Mouse (Mus musculus): Measurements from ENCODE around the gene Twf2. TPM values are rescaled to one million over a fixed set of nuclear protein-coding genes. Genes with fewer than 3 reads are reported as not detected.

The Twf2 gene
- polyA plus RNA-seq, 1 experiment = 12.1 TPM

DNA sequence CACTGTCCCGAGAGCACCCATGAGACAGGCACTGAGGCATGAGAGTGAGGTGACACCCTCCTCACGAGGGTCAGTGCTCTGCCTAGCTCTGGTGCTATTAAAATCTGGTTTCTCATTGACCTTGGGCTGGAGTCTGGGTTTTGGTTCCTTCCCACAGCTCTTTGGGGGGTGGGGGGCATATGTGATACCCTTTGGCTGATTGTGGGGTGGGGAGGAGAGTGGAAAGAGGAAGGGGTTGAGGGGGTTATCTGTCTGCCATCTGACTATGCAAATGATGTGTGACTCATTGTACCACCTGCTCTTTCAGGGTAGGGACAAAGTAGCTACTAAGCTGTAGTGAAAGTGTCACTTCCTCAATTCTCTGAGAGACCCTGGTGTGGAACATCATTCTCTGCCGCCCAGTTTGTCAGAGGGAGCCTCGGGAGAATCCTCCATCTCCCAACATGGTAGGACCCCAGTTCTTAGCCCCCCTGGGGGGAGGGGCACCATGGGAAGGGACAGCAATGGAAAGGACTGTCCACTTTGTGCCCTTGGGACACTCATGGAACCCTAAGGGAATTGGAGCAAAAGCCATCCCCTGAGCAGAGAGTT, 19.4 kb downstream of the Twf2 start, which contains the start of gene Tlr9:
Gene Tlr9 (plus strand): TSS at position 338 of the 591 bp plus-strand sequence.
- TF ChIP-seq POLR2A (IDR thresholded peaks at IDR 0.05; ENCODE audit: control insufficient read depth, low read depth, low read length) (no peak), CTCF (IDR thresholded peaks at IDR 0.05; ENCODE audit: control insufficient read depth, insufficient read depth, insufficient replicate concordance, low read depth, low read length) (no peak)
- no peaks in the 10 kb centered on the region for H3K36me3 ChIP-seq (ENCODE audit: control insufficient read depth, insufficient read depth, low read length)
- no peaks in the 10 kb centered on the region for H3K27me3 ChIP-seq (ENCODE audit: control insufficient read depth, insufficient read depth, low read length)
- peaks cover 7% of the 10 kb centered on the region for H3K4me1 ChIP-seq (ENCODE audit: control insufficient read depth, insufficient read depth, low read length)
- H3K4me3 ChIP-seq (ENCODE audit: control insufficient read depth, low read depth, low read length) = no peak within 1 kb of the TSS
- H3K27ac ChIP-seq (ENCODE audit: control insufficient read depth, insufficient read depth, low read depth, low read length) = no peak within 1 kb of the TSS; the same call in 1 of the 2 replicates

DNA sequence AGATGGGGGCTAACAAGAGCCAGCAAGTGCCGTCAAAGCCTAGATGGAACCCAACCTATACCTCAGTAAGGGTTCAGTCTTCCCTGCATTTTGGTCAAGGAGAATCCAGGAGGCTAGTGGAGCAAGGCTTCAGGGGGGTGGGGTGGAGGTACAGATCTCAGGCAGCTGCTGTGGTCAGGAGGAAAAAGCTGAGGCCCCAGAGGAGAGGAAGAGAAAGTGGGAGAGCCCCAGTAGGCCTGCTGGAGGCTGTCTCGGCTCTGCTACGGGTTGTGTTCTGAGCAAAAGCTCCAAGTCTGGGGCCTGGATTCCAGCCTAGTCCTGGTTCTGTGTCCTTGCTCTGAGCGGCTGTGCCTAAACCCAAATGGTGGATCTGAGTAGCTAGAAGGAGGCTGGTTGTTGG, 20.1 kb downstream of the Twf2 start:
- peaks cover 7% of the 10 kb centered on the region for H3K4me1 ChIP-seq (ENCODE audit: control insufficient read depth, insufficient read depth, low read length)
- TF ChIP-seq CTCF (IDR thresholded peaks at IDR 0.05; ENCODE audit: control insufficient read depth, insufficient read depth, insufficient replicate concordance, low read depth, low read length) (no peak), POLR2A (IDR thresholded peaks at IDR 0.05; ENCODE audit: control insufficient read depth, low read depth, low read length) (no peak)
- no peaks in the 10 kb centered on the region for H3K27me3 ChIP-seq (ENCODE audit: control insufficient read depth, insufficient read depth, low read length)
- H3K36me3 ChIP-seq (ENCODE audit: control insufficient read depth, insufficient read depth, low read length) = no peaks in the 10 kb centered on the region
- no peak overlapping the region for H3K4me3 ChIP-seq (ENCODE audit: control insufficient read depth, low read depth, low read length)
- no peak overlapping the region; the same call in 1 of the 2 replicates for H3K27ac ChIP-seq (ENCODE audit: control insufficient read depth, insufficient read depth, low read depth, low read length)

DNA sequence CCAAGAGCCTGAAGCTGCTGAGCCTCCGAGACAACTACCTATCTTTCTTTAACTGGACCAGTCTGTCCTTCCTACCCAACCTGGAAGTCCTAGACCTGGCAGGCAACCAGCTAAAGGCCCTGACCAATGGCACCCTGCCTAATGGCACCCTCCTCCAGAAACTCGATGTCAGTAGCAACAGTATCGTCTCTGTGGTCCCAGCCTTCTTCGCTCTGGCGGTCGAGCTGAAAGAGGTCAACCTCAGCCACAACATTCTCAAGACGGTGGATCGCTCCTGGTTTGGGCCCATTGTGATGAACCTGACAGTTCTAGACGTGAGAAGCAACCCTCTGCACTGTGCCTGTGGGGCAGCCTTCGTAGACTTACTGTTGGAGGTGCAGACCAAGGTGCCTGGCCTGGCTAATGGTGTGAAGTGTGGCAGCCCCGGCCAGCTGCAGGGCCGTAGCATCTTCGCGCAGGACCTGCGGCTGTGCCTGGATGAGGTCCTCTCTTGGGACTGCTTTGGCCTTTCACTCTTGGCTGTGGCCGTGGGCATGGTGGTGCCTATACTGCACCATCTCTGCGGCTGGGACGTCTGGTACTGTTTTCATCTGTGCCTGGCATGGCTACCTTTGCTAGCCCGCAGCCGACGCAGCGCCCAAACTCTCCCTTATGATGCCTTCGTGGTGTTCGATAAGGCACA, 22.7 kb downstream of the Twf2 start:
- H3K4me1 ChIP-seq (ENCODE audit: control insufficient read depth, insufficient read depth, low read length) = peaks cover 7% of the 10 kb centered on the region
- no peak for TF ChIP-seq POLR2A (IDR thresholded peaks at IDR 0.05; ENCODE audit: control insufficient read depth, low read depth, low read length)
- H3K27ac ChIP-seq (ENCODE audit: control insufficient read depth, insufficient read depth, low read depth, low read length) = no peak overlapping the region
- H3K4me3 ChIP-seq (ENCODE audit: control insufficient read depth, low read depth, low read length) = peak overlapping the region; percentile 41
- no peaks in the 10 kb centered on the region for H3K36me3 ChIP-seq (ENCODE audit: control insufficient read depth, insufficient read depth, low read length)
- no peaks in the 10 kb centered on the region for H3K27me3 ChIP-seq (ENCODE audit: control insufficient read depth, insufficient read depth, low read length)

DNA sequence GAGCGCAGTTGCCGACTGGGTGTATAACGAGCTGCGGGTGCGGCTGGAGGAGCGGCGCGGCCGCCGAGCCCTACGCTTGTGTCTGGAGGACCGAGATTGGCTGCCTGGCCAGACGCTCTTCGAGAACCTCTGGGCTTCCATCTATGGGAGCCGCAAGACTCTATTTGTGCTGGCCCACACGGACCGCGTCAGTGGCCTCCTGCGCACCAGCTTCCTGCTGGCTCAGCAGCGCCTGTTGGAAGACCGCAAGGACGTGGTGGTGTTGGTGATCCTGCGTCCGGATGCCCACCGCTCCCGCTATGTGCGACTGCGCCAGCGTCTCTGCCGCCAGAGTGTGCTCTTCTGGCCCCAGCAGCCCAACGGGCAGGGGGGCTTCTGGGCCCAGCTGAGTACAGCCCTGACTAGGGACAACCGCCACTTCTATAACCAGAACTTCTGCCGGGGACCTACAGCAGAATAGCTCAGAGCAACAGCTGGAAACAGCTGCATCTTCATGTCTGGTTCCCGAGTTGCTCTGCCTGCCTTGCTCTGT, 23.3 kb downstream of the Twf2 start:
- Histone ChIP-seq H3K36me3 (ENCODE audit: control insufficient read depth, insufficient read depth, low read length) (no peaks in the 10 kb centered on the region), H3K4me1 (ENCODE audit: control insufficient read depth, insufficient read depth, low read length) (peaks cover 7% of the 10 kb centered on the region), H3K27ac (ENCODE audit: control insufficient read depth, insufficient read depth, low read depth, low read length) (no peak overlapping the region), H3K27me3 (ENCODE audit: control insufficient read depth, insufficient read depth, low read length) (no peaks in the 10 kb centered on the region), H3K4me3 (ENCODE audit: control insufficient read depth, low read depth, low read length) (peak overlapping the region; percentile 41)
- TF ChIP-seq POLR2A (IDR thresholded peaks at IDR 0.05; ENCODE audit: control insufficient read depth, low read depth, low read length) (no peak), CTCF (IDR thresholded peaks at IDR 0.05; ENCODE audit: control insufficient read depth, insufficient read depth, insufficient replicate concordance, low read depth, low read length) (no peak)

DNA sequence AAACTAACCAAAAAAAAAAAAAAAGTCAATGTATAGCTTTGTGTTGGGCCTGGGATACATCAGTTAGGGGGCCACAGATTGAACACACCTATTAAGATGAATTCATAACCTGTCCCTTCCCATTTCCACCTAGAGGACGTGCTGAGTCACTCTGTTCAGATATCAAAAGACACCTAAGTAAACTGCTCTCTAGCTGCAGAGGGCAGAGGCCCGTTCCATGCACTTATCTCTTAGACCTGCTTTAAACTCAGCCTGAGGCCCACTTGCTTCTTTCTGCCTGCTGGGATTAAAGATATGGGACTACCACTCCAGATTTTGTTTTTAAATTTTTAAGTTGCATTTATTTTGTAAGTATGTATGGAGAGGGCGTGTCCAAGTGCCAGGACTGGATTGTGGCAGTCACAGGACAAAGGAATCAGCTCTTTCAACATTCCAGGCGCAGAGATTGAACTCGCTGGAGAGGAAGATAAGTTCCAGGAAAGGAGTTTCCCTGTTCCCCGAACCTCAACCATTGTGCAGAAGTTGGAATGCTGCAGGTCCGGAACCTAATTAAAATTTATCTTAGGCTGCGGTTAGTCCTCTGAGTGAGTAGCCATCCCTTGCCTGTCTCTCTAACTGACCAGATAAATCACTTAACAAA, 25.0 kb downstream of the Twf2 start:
- TF ChIP-seq CTCF (IDR thresholded peaks at IDR 0.05; ENCODE audit: control insufficient read depth, insufficient read depth, insufficient replicate concordance, low read depth, low read length) = no peak
- TF ChIP-seq POLR2A (IDR thresholded peaks at IDR 0.05; ENCODE audit: control insufficient read depth, low read depth, low read length) = no peak
- Histone ChIP-seq H3K27ac (ENCODE audit: control insufficient read depth, insufficient read depth, low read depth, low read length) (peak overlapping the region; percentile 23), H3K4me3 (ENCODE audit: control insufficient read depth, low read depth, low read length) (no peak overlapping the region), H3K36me3 (ENCODE audit: control insufficient read depth, insufficient read depth, low read length) (no peaks in the 10 kb centered on the region), H3K4me1 (ENCODE audit: control insufficient read depth, insufficient read depth, low read length) (peaks cover 7% of the 10 kb centered on the region), H3K27me3 (ENCODE audit: control insufficient read depth, insufficient read depth, low read length) (no peaks in the 10 kb centered on the region)

DNA sequence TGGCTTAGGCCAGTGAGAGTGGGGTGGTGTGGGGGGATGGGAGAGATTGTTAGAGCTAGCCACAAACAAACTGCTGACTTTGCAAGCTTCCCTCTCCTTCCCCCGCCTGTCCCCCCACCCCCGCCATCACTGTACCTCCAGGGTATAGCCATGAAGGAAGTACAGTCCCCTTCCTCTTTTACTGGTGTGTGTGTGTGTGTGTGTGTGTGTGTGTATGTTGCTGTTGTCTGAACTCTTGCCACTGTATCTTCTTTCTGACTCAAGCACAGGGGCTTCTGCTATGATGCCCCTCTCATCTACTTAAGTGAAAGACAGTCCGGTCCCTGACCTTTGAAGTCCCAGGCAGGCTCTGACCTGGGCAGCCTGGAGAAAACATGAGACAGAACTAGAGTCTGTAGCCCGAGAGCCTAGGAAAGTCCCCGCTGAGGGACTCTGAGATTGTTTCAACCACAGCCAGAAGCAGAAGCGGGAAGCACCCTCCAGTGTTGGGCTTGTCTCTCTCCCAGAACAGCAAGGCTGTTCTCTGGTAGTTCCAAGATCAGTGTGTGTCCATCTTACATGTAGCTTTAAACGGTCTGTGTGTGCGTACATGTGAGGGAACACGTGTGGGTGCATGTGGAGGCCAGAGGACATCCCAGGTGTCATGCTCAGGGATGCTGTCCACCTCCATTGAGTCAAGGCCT, 27.3 kb downstream of the Twf2 start:
- no peak overlapping the region for H3K4me3 ChIP-seq (ENCODE audit: control insufficient read depth, low read depth, low read length)
- no peak for TF ChIP-seq CTCF (IDR thresholded peaks at IDR 0.05; ENCODE audit: control insufficient read depth, insufficient read depth, insufficient replicate concordance, low read depth, low read length)
- no peak for TF ChIP-seq POLR2A (IDR thresholded peaks at IDR 0.05; ENCODE audit: control insufficient read depth, low read depth, low read length)

DNA sequence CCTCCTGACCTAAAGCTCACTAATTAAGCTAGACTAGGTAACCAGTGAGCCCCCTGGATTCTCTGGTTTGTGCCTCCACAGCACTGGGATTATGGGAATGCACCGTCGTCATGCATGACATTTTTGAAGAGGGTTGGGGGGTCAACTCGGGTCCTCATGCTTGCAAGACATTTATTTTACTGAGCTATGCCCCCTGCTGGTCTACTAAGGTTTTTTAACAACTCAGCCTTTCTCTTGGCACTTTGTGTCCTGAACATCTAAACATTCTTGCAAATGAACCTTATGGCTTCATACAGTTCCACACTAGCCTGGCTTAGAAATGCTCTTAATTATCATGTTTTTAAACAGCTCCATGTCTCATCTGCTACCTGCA, 27.8 kb downstream of the Twf2 start:
- TF ChIP-seq POLR2A (IDR thresholded peaks at IDR 0.05; ENCODE audit: control insufficient read depth, low read depth, low read length) (no peak), CTCF (IDR thresholded peaks at IDR 0.05; ENCODE audit: control insufficient read depth, insufficient read depth, insufficient replicate concordance, low read depth, low read length) (0 out of 2 replicates have a peak, but pooled peaks have one; percentile 9)
- peaks cover 4% of the 10 kb centered on the region for H3K4me1 ChIP-seq (ENCODE audit: control insufficient read depth, insufficient read depth, low read length)
- no peak overlapping the region for H3K4me3 ChIP-seq (ENCODE audit: control insufficient read depth, low read depth, low read length)
- H3K27me3 ChIP-seq (ENCODE audit: control insufficient read depth, insufficient read depth, low read length) = no peaks in the 10 kb centered on the region
- H3K36me3 ChIP-seq (ENCODE audit: control insufficient read depth, insufficient read depth, low read length) = no peaks in the 10 kb centered on the region
- H3K27ac ChIP-seq (ENCODE audit: control insufficient read depth, insufficient read depth, low read depth, low read length) = peak overlapping the region; percentile 72

More for the DNA sequence above, 27.3 kb downstream of the Twf2 start:
- Histone ChIP-seq H3K4me1 (ENCODE audit: control insufficient read depth, insufficient read depth, low read length) (peaks cover 7% of the 10 kb centered on the region), H3K36me3 (ENCODE audit: control insufficient read depth, insufficient read depth, low read length) (no peaks in the 10 kb centered on the region), H3K27me3 (ENCODE audit: control insufficient read depth, insufficient read depth, low read length) (no peaks in the 10 kb centered on the region), H3K27ac (ENCODE audit: control insufficient read depth, insufficient read depth, low read depth, low read length) (peak overlapping the region; percentile 72)
